Mouse (Mus musculus) adrenal gland, postnatal 25 days (tissue): ENCODE measurements around the gene Tysnd1. TPM values are rescaled to one million over a fixed set of nuclear protein-coding genes. Genes with fewer than 3 reads are reported as not detected.

Experiments
- DNase-seq: peaks from one replicate; pipeline ENCODE4 v3.0.0; 2021; ENCODE audit warnings: mixed read lengths
- long read RNA-seq: library from polyadenylated mRNA; stranded (forward); transcript quantifications from one replicate; pipeline ENCODE4 v2.0.0, GENCODE M21; 2021
- total RNA-seq: library from RNA; stranded (reverse); gene quantifications from 2 replicates; pipeline ENCODE4 v1.2.3, GENCODE M21; 2021

The Tysnd1 gene
- 109 and 115 TPM in 2 replicates for total RNA-seq
- long read RNA-seq, transcript Tysnd1-203 (4 exons, 512 nt), result minor isoform, 14 of 486 reads
- long read RNA-seq, transcript Tysnd1-201 (4 exons, 2,286 nt), result major isoform, 458 of 486 reads
- long read RNA-seq, partial matches to known transcripts, result 4 of 486 reads
- long read RNA-seq, other reads (novel, unspliced or antisense), result 10 of 486 reads

GRCm38 (mm10) chr10:61694870-61695670, at the start of gene Tysnd1:
Tysnd1 (plus strand) TSS chr10:61695514.
- peak; percentile 98 for DNase-seq

- DNase-seq, result no peak
Observed at GRCm38 (mm10) chr10:61646557-61646956, 48.8 kb upstream of the Tysnd1 start.

GRCm38 (mm10) chr10:61647790-61648736, 47.3 kb upstream of the Tysnd1 start, which contains the start of gene Ppa1:
Ppa1 (plus strand) TSS chr10:61648552.
- DNase-seq, result peak; percentile 92

GRCm38 (mm10) chr10:61648737-61649645, 46.3 kb upstream of the Tysnd1 start:
- DNase-seq, result no peak

GRCm38 (mm10) chr10:61654105-61654504, 41.2 kb upstream of the Tysnd1 start:
- no peak for DNase-seq

- DNase-seq, result no peak
Observed at GRCm38 (mm10) chr10:61654691-61655090, 40.6 kb upstream of the Tysnd1 start.

GRCm38 (mm10) chr10:61655188-61655587, 40.1 kb upstream of the Tysnd1 start:
- no peak for DNase-seq

GRCm38 (mm10) chr10:61656928-61657882, 38.1 kb upstream of the Tysnd1 start:
- DNase-seq, result no peak

- peak; percentile 25 for DNase-seq
Observed at GRCm38 (mm10) chr10:61657985-61658384, 37.3 kb upstream of the Tysnd1 start.

GRCm38 (mm10) chr10:61661887-61662286, 33.4 kb upstream of the Tysnd1 start:
- no peak for DNase-seq

GRCm38 (mm10) chr10:61662391-61662988, 32.8 kb upstream of the Tysnd1 start:
- peak; percentile 28 for DNase-seq

- no peak for DNase-seq
Observed at GRCm38 (mm10) chr10:61665111-61665510, 30.2 kb upstream of the Tysnd1 start.

GRCm38 (mm10) chr10:61665651-61666050, 29.7 kb upstream of the Tysnd1 start:
- no peak for DNase-seq

- no peak for DNase-seq
Observed at GRCm38 (mm10) chr10:61669289-61669688, 26.0 kb upstream of the Tysnd1 start.

GRCm38 (mm10) chr10:61669896-61670295, 25.4 kb upstream of the Tysnd1 start:
- no peak for DNase-seq

- no peak for DNase-seq
Observed at GRCm38 (mm10) chr10:61670758-61671157, 24.6 kb upstream of the Tysnd1 start.

GRCm38 (mm10) chr10:61675935-61676334, 19.4 kb upstream of the Tysnd1 start:
- DNase-seq, result no peak

GRCm38 (mm10) chr10:61679545-61679944, 15.8 kb upstream of the Tysnd1 start:
- no peak for DNase-seq

- DNase-seq, result peak; percentile 99
Observed at GRCm38 (mm10) chr10:61680015-61680913, 15.1 kb upstream of the Tysnd1 start, which contains the start of gene Sar1a. Sar1a (plus strand) TSS chr10:61680299.
